ENCODE assay signal across 9 mouse cellular contexts in genomic region chr10:42308687-42308987, GRCm38 (mm10). TPM values are rescaled to one million over a fixed set of nuclear protein-coding genes. Genes with fewer than 3 reads are reported as not detected.
DNase-seq lines count a peak whose midpoint lies in the region; ATAC-seq lines count a peak whose summit lies in the region.
"Had no signal": no experiment of that assay in that cellular context is flagged by ENCODE, and none has a peak within 500 bp of the region (broad histone marks: within the 10 kb centered on the region; RNA-seq: fewer than 3 reads in every experiment).

No protein-coding gene starts in this region.

- peaks cover 4% of the 10 kb centered on the region; the same call in 1 of the 2 replicates for H3K4me1 ChIP-seq in kidney, embryonic 15.5 days
- no peaks in the 10 kb centered on the region for H3K4me1 ChIP-seq in embryonic facial prominence, embryonic 14.5 days (ENCODE audit: control insufficient read depth, insufficient read depth, low read length)
- H3K4me1 ChIP-seq in hindbrain, embryonic 15.5 days (replicated peaks) = 0 out of 2 replicates have a peak, but pooled peaks cover 5% of the 10 kb centered on the region
- no peaks in the 10 kb centered on the region for H3K4me1 ChIP-seq in midbrain, embryonic 14.5 days (ENCODE audit: control insufficient read depth, insufficient read depth, low read length)

- H3K27ac ChIP-seq in kidney, embryonic 15.5 days = no peak overlapping the region
- H3K27ac ChIP-seq in embryonic facial prominence, embryonic 14.5 days (replicated peaks; ENCODE audit: low read depth, low read length) = no peak overlapping the region
- H3K27ac ChIP-seq in hindbrain, embryonic 15.5 days (replicated peaks) = no peak overlapping the region
- no peak overlapping the region for H3K27ac ChIP-seq in midbrain, embryonic 14.5 days (replicated peaks; ENCODE audit: low read depth, low read length)

- H3K27me3 ChIP-seq in kidney, embryonic 15.5 days = peaks cover 4% of the 10 kb centered on the region; the same call in 1 of the 2 replicates
- H3K27me3 ChIP-seq in embryonic facial prominence, embryonic 14.5 days (replicated peaks; ENCODE audit: control insufficient read depth, insufficient read depth, low read length) = no peaks in the 10 kb centered on the region
- H3K27me3 ChIP-seq in hindbrain, embryonic 15.5 days = peaks cover 15% of the 10 kb centered on the region; the same call in 1 of the 2 replicates
- H3K27me3 ChIP-seq in midbrain, embryonic 14.5 days (ENCODE audit: control insufficient read depth, insufficient read depth, low read length) = no peaks in the 10 kb centered on the region; the same call in 1 of the 2 replicates
- H3K27me3 ChIP-seq: Patski had no signal

- H3K9ac ChIP-seq in kidney, embryonic 15.5 days = no peak overlapping the region
- H3K9ac ChIP-seq in embryonic facial prominence, embryonic 14.5 days (ENCODE audit: low read depth, low read length) = no peak overlapping the region
- H3K9ac ChIP-seq in hindbrain, embryonic 15.5 days = 0 out of 2 replicates have a peak overlapping the region, but pooled peaks have one; percentile 28
- H3K9ac ChIP-seq in midbrain, embryonic 14.5 days (replicated peaks; ENCODE audit: low read length) = peak overlapping the region; percentile 40

- H3K9me3 ChIP-seq in kidney, embryonic 15.5 days (replicated peaks) = no peaks in the 10 kb centered on the region
- no peaks in the 10 kb centered on the region for H3K9me3 ChIP-seq in embryonic facial prominence, embryonic 14.5 days (ENCODE audit: control insufficient read depth, low read length)
- no peaks in the 10 kb centered on the region for H3K9me3 ChIP-seq in hindbrain, embryonic 15.5 days
- H3K9me3 ChIP-seq in midbrain, embryonic 14.5 days (ENCODE audit: control insufficient read depth, low read length) = no peaks in the 10 kb centered on the region

- H3K4me2 ChIP-seq in kidney, embryonic 15.5 days = peak overlapping the region; percentile 59
- H3K4me2 ChIP-seq in embryonic facial prominence, embryonic 14.5 days (ENCODE audit: low read depth, low read length) = peak overlapping the region; percentile 51
- H3K4me2 ChIP-seq in hindbrain, embryonic 15.5 days = peak overlapping the region; percentile 53
- H3K4me2 ChIP-seq in midbrain, embryonic 14.5 days (ENCODE audit: low read length) = peak overlapping the region; percentile 56

- DNase-seq in kidney, postnatal 36 days = no peak
- DNase-seq in embryonic facial prominence, embryonic 14.5 days (ENCODE audit: low spot score) = no peak
- DNase-seq in midbrain, embryonic 14.5 days = no peak
- no peak for DNase-seq in ovary, postnatal 36 days (ENCODE audit: low spot score)
- no peak for DNase-seq in lung, postnatal 10 days
- no peak for DNase-seq in gastrocnemius, postnatal 36 days

- H3K36me3 ChIP-seq in kidney, embryonic 15.5 days = no peaks in the 10 kb centered on the region
- H3K36me3 ChIP-seq in embryonic facial prominence, embryonic 14.5 days (ENCODE audit: control insufficient read depth, insufficient read depth, low read length) = no peaks in the 10 kb centered on the region
- H3K36me3 ChIP-seq in hindbrain, embryonic 15.5 days = no peaks in the 10 kb centered on the region
- no peaks in the 10 kb centered on the region for H3K36me3 ChIP-seq in midbrain, embryonic 14.5 days (ENCODE audit: control insufficient read depth, insufficient read depth, low read length)

- WGBS in kidney, embryonic 15.5 days = 32% methylated on average over 8 of the region's 8 CpGs
- 22% methylated on average over 8 of the region's 8 CpGs for WGBS in embryonic facial prominence, embryonic 14.5 days
- 35% methylated on average over 8 of the region's 8 CpGs for WGBS in hindbrain, embryonic 15.5 days
- WGBS in midbrain, embryonic 14.5 days = 31% methylated on average over 8 of the region's 8 CpGs

- intact Hi-C loops in gastrocnemius, postnatal 36 days (cut with DNase I) = loop anchor here (5.0 kb wide), 1 partner anchor 424 kb away; no protein-coding TSS in a partner anchor

- ATAC-seq in kidney, embryonic 15.5 days (replicated peaks; ENCODE audit: low FRiP score) = no peak
- ATAC-seq in embryonic facial prominence, embryonic 14.5 days (ENCODE audit: low read depth) = no peak
- ATAC-seq in hindbrain, embryonic 15.5 days (ENCODE audit: low FRiP score, low read depth) = no peak
- no peak for ATAC-seq in midbrain, embryonic 14.5 days (ENCODE audit: low FRiP score, low TSS enrichment)
- ATAC-seq: Patski had no signal

- peak overlapping the region; percentile 34 for H3K4me3 ChIP-seq in kidney, embryonic 15.5 days (replicated peaks)
- peak overlapping the region; percentile 26 for H3K4me3 ChIP-seq in embryonic facial prominence, embryonic 14.5 days (ENCODE audit: low read depth, low read length)
- peak overlapping the region; percentile 23 for H3K4me3 ChIP-seq in hindbrain, embryonic 15.5 days
- peak overlapping the region; percentile 22; the same call in 1 of the 2 replicates for H3K4me3 ChIP-seq in midbrain, embryonic 14.5 days (replicated peaks; ENCODE audit: low read depth, low read length)

RNA-seq across cellular contexts. Expression of gene Foxo3, which starts 32.1 kb away (rescaled TPM):
- 6.1 and 7.0 TPM in 2 replicates for polyA plus RNA-seq in kidney, embryonic 15.5 days (2015; fragmentation: Nextera tagmentation; extraction: Ambion mirVana)
- polyA plus RNA-seq in embryonic facial prominence, embryonic 14.5 days (2014; fragmentation: Nextera tagmentation; extraction: Ambion mirVana) = 10.4 and 12.3 TPM in 2 replicates
- 4.4 and 4.8 TPM in 2 replicates for polyA plus RNA-seq in hindbrain, embryonic 15.5 days (2015; fragmentation: Nextera tagmentation; extraction: Ambion mirVana)
- polyA plus RNA-seq in midbrain, embryonic 14.5 days (2014; fragmentation: Nextera tagmentation; extraction: Ambion mirVana) = 6.0 and 8.3 TPM in 2 replicates
- total RNA-seq in gastrocnemius, postnatal 36 days (2021) = 10 to 100 TPM; 25.6 to 31.0 TPM

Comparison
In these comparisons a context has a peak if more than half of its experiments do, and no peak if none do; other contexts are left out.
1. H3K9ac ChIP-seq: peak in hindbrain, embryonic 15.5 days (single experiment) and midbrain, embryonic 14.5 days (single experiment); none in kidney, embryonic 15.5 days (single experiment) and embryonic facial prominence, embryonic 14.5 days (single experiment).
2. Peak in every context shown above with its lines, with median percentiles within 50 percentile points of each other: H3K4me2 ChIP-seq and H3K4me3 ChIP-seq.